Mouse (Mus musculus) embryonic facial prominence, embryonic 10.5 days (tissue): ENCODE measurements around the gene Prdm16. TPM values are rescaled to one million over a fixed set of nuclear protein-coding genes. Genes with fewer than 3 reads are reported as not detected.
A peak's percentile ranks its signal among the peaks of the same experiment; 100 is the strongest.

ENCODE experiments used
- DNase-seq: peaks from one replicate; pipeline ENCODE4 v3.0.0-alpha.2; 2017; ENCODE audit warnings: low spot score
- H3K27ac ChIP-seq: fragments of 300-500 bp; sonication (generic); replicated peaks from 2 replicates; pipeline ENCODE4 v1.5.1; 2016; ENCODE audit warnings: mild to moderate bottlenecking
- H3K27me3 ChIP-seq: fragments of 300-500 bp; sonication (generic); replicated peaks from 2 replicates; pipeline ENCODE4 v1.6.1; 2016; ENCODE audit warnings: low read depth, mild to moderate bottlenecking; ENCODE audit not compliant: poor library complexity, severe bottlenecking
- H3K36me3 ChIP-seq: fragments of 300-500 bp; sonication (generic); replicated peaks from 2 replicates; pipeline ENCODE4 v1.6.1; 2016; ENCODE audit warnings: mild to moderate bottlenecking, moderate library complexity
- H3K4me1 ChIP-seq: fragments of 300-500 bp; sonication (generic); 2 replicates; pipeline ENCODE4 v1.6.1; 2016
- H3K4me3 ChIP-seq: fragments of 300-500 bp; sonication (generic); 2 replicates; pipeline ENCODE4 v1.5.1; 2016; ENCODE audit warnings: mild to moderate bottlenecking, moderate library complexity
- H3K9me3 ChIP-seq: fragments of 300-500 bp; sonication (generic); 2 replicates; pipeline ENCODE4 v1.6.1; 2016; ENCODE audit warnings: mild to moderate bottlenecking
- WGBS: fragments of 180-500 bp; shearing (Covaris S2); methylation state at CpG from one replicate; pipeline ENCODE4 v1.1.7; 2016; 5-methylcytosine and 5-hydroxymethylcytosine counted together
- polyA plus RNA-seq: library from polyadenylated mRNA; unstranded; fragments of >200 nt; fragmentation: Nextera tagmentation; extraction: Ambion mirVana; gene quantifications from 2 replicates; pipeline ENCODE4 v1.2.1, GENCODE M21; 2016

The Prdm16 gene
- polyA plus RNA-seq, 1 experiment from 2014 or later: 44.5 TPM

- peak; percentile 65 for DNase-seq
- no peaks in the 10 kb centered on the region for H3K9me3 ChIP-seq
- peak overlapping the region; percentile 90 for H3K4me3 ChIP-seq
- WGBS: under 1% methylated on average over 73 of the region's 73 CpGs
- H3K27me3 ChIP-seq: peaks cover 95% of the 10 kb centered on the region
- peaks cover 2% of the 10 kb centered on the region; the same call in 1 of the 2 replicates for H3K36me3 ChIP-seq
- H3K4me1 ChIP-seq: peaks cover 97% of the 10 kb centered on the region
- peak overlapping the region; percentile 96 for H3K27ac ChIP-seq
Measured at GRCm38 (mm10) chr4:154637468-154638319, 1.0 kb upstream of the Prdm16 start.

- Histone ChIP-seq H3K4me1 (peaks cover 97% of the 10 kb centered on the region), H3K27me3 (peaks cover 95% of the 10 kb centered on the region), H3K4me3 (peak overlapping the region; percentile 90), H3K36me3 (peaks cover 2% of the 10 kb centered on the region; the same call in 1 of the 2 replicates), H3K9me3 (no peaks in the 10 kb centered on the region), H3K27ac (peak overlapping the region; percentile 96)
- under 1% methylated on average over 29 of the region's 30 CpGs for WGBS
- DNase-seq: peak; percentile 87
Measured at GRCm38 (mm10) chr4:154636053-154636433, 630 bp downstream of the Prdm16 start.

- peaks cover 2% of the 10 kb centered on the region; the same call in 1 of the 2 replicates for H3K36me3 ChIP-seq
- WGBS: under 1% methylated on average over 94 of the region's 94 CpGs
- H3K4me3 ChIP-seq: peak overlapping the region; percentile 90
- DNase-seq: peak; percentile 75
- peaks cover 96% of the 10 kb centered on the region for H3K4me1 ChIP-seq
- no peaks in the 10 kb centered on the region for H3K9me3 ChIP-seq
- peak overlapping the region; percentile 96 for H3K27ac ChIP-seq
- peaks cover 95% of the 10 kb centered on the region for H3K27me3 ChIP-seq
Measured at GRCm38 (mm10) chr4:154635241-154636052, 1.2 kb downstream of the Prdm16 start.

- Histone ChIP-seq H3K4me1 (peaks cover 96% of the 10 kb centered on the region), H3K27ac (peak overlapping the region; percentile 96), H3K4me3 (peak overlapping the region; percentile 90), H3K36me3 (peaks cover 2% of the 10 kb centered on the region; the same call in 1 of the 2 replicates), H3K9me3 (no peaks in the 10 kb centered on the region), H3K27me3 (peaks cover 95% of the 10 kb centered on the region)
- DNase-seq: peak; percentile 59
- 5% methylated on average over 44 of the region's 44 CpGs for WGBS
Measured at GRCm38 (mm10) chr4:154634470-154635240, 2.0 kb downstream of the Prdm16 start.

GRCm38 (mm10) chr4:154634001-154634400, 2.7 kb downstream of the Prdm16 start:
- H3K4me3 ChIP-seq: peak overlapping the region; percentile 90
- WGBS: 20% methylated on average over 3 of the region's 3 CpGs
- peaks cover 96% of the 10 kb centered on the region for H3K4me1 ChIP-seq
- no peaks in the 10 kb centered on the region for H3K9me3 ChIP-seq
- peaks cover 2% of the 10 kb centered on the region; the same call in 1 of the 2 replicates for H3K36me3 ChIP-seq
- H3K27me3 ChIP-seq: peaks cover 95% of the 10 kb centered on the region
- H3K27ac ChIP-seq: peak overlapping the region; percentile 96
- no peak for DNase-seq

GRCm38 (mm10) chr4:154632800-154633764, 3.6 kb downstream of the Prdm16 start:
- peaks cover 96% of the 10 kb centered on the region for H3K4me1 ChIP-seq

GRCm38 (mm10) chr4:154630763-154631162, 5.9 kb downstream of the Prdm16 start:
- Histone ChIP-seq H3K27me3 (peaks cover 97% of the 10 kb centered on the region), H3K9me3 (no peaks in the 10 kb centered on the region), H3K36me3 (peaks cover 2% of the 10 kb centered on the region; the same call in 1 of the 2 replicates), H3K27ac (no peak overlapping the region), H3K4me3 (peak overlapping the region; percentile 29; the same call in 1 of the 2 replicates), H3K4me1 (peaks cover 98% of the 10 kb centered on the region)
- DNase-seq: no peak
- WGBS: 49% methylated on average over 3 of the region's 3 CpGs

More at GRCm38 (mm10) chr4:154632800-154633764, 3.6 kb downstream of the Prdm16 start:
- Histone ChIP-seq H3K9me3 (no peaks in the 10 kb centered on the region), H3K36me3 (peaks cover 2% of the 10 kb centered on the region; the same call in 1 of the 2 replicates), H3K27ac (peak overlapping the region; percentile 96), H3K4me3 (peak overlapping the region; percentile 90), H3K27me3 (peaks cover 95% of the 10 kb centered on the region)
- 23% methylated on average over 14 of the region's 14 CpGs for WGBS
- DNase-seq: peak; percentile 54

- Histone ChIP-seq H3K9me3 (no peaks in the 10 kb centered on the region), H3K4me3 (no peak overlapping the region), H3K27me3 (peaks cover 89% of the 10 kb centered on the region), H3K36me3 (0 out of 2 replicates have a peak, but pooled peaks cover under 1% of the 10 kb centered on the region), H3K4me1 (peaks cover 92% of the 10 kb centered on the region), H3K27ac (no peak overlapping the region)
- 81% methylated on average over 5 of the region's 5 CpGs for WGBS
- DNase-seq: no peak
Measured at GRCm38 (mm10) chr4:154627419-154628142, 9.1 kb downstream of the Prdm16 start.

- Histone ChIP-seq H3K9me3 (no peaks in the 10 kb centered on the region), H3K27me3 (peaks cover 89% of the 10 kb centered on the region), H3K27ac (no peak overlapping the region; the same call in 1 of the 2 replicates), H3K4me3 (no peak overlapping the region), H3K36me3 (0 out of 2 replicates have a peak, but pooled peaks cover 3% of the 10 kb centered on the region), H3K4me1 (peaks cover 92% of the 10 kb centered on the region)
- DNase-seq: no peak
- WGBS: 86% methylated on average over 2 of the region's 2 CpGs
Measured at GRCm38 (mm10) chr4:154626282-154626681, 10.4 kb downstream of the Prdm16 start.

- Histone ChIP-seq H3K36me3 (0 out of 2 replicates have a peak, but pooled peaks cover 3% of the 10 kb centered on the region), H3K4me1 (peaks cover 92% of the 10 kb centered on the region), H3K9me3 (no peaks in the 10 kb centered on the region), H3K27me3 (peaks cover 89% of the 10 kb centered on the region), H3K27ac (no peak overlapping the region), H3K4me3 (no peak overlapping the region)
- 66% methylated on average over 14 of the region's 14 CpGs for WGBS
- DNase-seq: no peak
Measured at GRCm38 (mm10) chr4:154625710-154626109, 11.0 kb downstream of the Prdm16 start.
